Mouse (Mus musculus) cerebellum, adult 9-10 months (tissue): ENCODE measurements around the gene Cyp2t4.

Source experiments
- DNase-seq: peaks from one replicate; pipeline ENCODE4 v3.0.0; 2022

Cyp2t4 gene

DNA sequence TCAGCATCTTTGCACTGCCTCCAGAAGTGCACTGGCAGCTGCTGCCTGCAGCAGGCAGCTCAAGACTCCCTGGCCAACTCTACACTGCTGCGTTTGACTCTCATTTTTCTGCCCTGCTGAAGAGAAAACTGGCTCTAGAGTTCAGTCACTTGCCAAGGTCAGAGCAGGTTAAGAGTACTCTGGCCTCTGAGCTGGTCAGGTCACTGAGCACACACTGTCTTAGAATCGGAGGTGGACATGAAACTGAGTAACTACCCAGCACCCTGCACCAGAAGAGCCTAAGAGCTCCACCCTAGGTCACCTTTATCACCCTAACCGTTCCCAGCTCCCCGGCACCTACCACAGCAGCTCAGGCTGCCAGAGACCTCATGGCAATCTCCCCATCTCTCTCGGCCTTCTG lies 32.5 kb downstream of the Cyp2t4 start:
- DNase-seq, result no peak

GRCm38 (mm10) chr7:27189271-27189931 lies 35.9 kb downstream of the Cyp2t4 start:
- no peak for DNase-seq

DNA sequence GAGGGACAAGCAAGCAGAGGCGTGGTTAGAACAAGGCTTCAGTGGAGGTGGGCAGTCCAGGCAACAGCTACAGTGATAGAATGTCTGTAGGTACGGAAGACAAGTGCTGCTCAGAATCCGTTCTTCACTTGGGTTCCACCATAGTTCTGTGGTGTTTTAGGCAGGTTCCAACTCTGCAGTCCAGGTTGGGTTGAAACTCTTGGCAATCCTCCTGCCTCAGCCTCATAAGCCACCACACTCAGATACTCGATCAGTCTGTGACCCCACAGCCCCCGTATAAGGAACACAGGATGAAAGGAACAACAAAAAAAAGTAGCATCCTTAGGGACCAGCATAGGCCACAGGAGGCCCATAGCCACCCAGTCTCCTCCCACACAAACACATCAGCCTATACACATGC lies 38.9 kb downstream of the Cyp2t4 start:
- no peak for DNase-seq

GRCm38 (mm10) chr7:27193731-27194130 lies 40.2 kb downstream of the Cyp2t4 start:
- DNase-seq, result no peak

DNA sequence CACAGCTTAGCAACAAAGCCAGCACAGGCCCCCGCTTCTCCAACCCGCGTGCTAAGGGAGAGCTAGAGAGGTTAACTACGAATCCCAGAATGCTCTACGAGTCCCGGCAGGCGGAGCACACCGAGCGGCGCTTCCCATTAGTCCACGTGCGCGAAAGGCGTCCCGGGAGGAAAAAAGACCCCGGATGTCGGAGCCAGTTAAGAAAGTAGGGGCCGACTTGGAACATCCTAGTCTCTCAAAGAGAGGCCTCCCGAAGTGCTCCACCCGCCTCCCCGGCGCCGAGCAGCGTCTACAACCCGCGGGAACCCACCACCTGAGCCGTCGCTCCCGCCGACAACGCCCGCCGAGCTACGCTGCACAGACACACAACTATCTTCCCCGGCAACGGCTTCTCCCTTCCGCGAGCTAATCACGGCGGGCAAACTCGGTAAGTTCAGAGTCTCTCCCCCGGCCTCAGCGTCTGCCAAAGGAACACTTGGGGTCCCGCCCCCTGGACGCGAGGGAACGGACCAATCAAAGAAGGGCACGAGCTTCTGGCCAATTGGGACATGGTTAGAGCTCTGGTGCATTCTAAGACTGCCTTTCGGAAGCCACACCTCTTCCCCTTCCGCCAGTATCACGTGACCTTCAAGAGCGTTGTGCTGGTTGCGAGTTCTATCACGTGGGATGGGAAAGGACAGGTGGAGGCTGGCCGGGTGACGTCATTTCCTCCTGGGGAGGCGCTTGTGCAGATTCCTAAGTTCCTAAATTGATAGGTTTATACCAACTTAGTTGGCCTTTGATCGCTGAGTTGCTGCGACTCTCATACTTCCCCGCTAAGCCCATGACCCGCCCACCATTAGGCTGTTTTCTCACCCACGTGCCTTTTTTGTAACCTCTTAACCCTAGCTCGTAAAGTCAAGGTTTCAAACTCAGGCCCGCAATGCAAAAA lies 42.4 kb downstream of the Cyp2t4 start, which contains the start of the genes BC024978 and Snrpa:
Gene BC024978 (plus strand): TSS at position 101 of the 931 bp plus-strand sequence.
Gene Snrpa (minus strand): TSS at position 591 of the 931 bp plus-strand sequence.
- peak; percentile 99 for DNase-seq

DNA sequence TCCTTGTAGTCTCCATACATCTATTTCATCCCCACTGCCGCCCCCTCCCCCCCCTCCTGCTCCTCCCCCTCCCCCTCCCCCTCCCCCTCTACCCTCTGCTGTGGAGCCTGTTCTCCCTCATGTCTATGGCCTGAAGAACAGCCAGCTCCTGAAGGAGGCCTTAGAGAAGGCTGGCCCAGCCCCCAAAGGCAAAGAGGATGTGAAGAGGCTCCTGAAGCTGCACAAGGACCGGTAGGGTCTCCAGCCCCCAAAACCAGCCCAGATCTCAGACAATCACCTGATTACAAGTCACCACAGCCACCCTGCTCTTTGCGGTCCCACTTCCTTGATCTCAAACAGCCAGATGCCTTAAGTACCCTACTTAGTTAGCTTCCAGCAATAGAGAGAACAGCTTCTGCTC lies 43.6 kb downstream of the Cyp2t4 start:
- no peak for DNase-seq

DNA sequence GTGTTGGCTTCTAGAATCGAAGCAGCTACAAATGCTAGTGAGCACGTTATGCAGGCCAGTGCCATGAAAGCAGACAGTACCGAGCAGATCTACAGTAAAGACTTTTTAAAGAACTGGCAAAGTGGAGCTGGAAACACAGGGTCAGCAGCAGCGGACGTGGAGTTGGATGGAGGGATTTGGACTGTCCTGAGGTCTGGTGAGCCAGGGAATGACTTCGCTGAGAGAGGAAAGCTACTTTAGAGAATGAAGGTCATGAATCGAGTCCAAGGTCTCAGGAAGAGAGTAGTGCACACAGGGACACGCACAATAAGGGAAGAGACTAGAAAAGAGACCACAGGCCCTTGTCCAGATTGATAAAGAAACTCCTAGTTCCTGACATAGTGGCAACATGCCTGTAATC lies 44.1 kb downstream of the Cyp2t4 start:
- DNase-seq, result no peak

GRCm38 (mm10) chr7:27198355-27198754 lies 44.8 kb downstream of the Cyp2t4 start:
- DNase-seq, result no peak

DNA sequence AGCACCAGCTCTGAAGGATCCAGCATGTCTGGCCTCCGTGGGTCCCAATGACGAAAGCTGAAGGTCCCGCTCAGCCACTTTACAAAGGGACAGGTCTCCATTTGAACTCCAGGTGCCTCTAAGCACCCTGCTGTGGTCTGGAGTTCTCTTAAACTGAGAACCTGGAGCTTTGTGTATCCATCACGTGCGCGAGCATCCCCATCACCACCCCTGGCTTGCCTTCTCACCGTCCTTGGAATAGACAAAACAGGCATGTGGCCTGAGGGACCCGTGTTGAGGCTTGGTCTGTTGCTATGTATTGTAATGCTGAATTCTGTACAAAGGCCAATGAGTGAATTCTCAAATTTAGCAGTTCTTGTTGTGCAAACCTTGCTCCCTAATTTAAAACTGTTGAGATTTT lies 45.3 kb downstream of the Cyp2t4 start:
- no peak for DNase-seq

- DNase-seq, result peak; percentile 64
These were observed 50.4 kb downstream of the Cyp2t4 start for GRCm38 (mm10) chr7:27203730-27204449.
